Mouse (Mus musculus) granulocyte monocyte progenitor cell, adult 5-6 weeks (primary cell): Measurements from ENCODE around the gene Spaca4. TPM values are rescaled to one million over a fixed set of nuclear protein-coding genes. Genes with fewer than 3 reads are reported as not detected.

Source experiments
- ATAC-seq: replicated peaks from 2 replicates; pipeline ENCODE4 v1.8.0; 2016; ENCODE audit warnings: mild to moderate bottlenecking, moderate TSS enrichment, inconsistent platforms; ENCODE audit not compliant: poor library complexity, severe bottlenecking
- total RNA-seq, 2 experiments: library from RNA; stranded (forward) in 1 of 2; stranded (reverse) in 1 of 2; fragments of 200-712, 200-1000 nt in 1 of 2; fragments of >200 nt in 1 of 2; fragmentation: Nextera tagmentation in 1 of 2; gene quantifications; 2 replicates each; pipeline ENCODE4 v1.2.3; 2014 to 2017

Gene Spaca4
- total RNA-seq, 2 experiments from 2014 or later: not detected

DNA sequence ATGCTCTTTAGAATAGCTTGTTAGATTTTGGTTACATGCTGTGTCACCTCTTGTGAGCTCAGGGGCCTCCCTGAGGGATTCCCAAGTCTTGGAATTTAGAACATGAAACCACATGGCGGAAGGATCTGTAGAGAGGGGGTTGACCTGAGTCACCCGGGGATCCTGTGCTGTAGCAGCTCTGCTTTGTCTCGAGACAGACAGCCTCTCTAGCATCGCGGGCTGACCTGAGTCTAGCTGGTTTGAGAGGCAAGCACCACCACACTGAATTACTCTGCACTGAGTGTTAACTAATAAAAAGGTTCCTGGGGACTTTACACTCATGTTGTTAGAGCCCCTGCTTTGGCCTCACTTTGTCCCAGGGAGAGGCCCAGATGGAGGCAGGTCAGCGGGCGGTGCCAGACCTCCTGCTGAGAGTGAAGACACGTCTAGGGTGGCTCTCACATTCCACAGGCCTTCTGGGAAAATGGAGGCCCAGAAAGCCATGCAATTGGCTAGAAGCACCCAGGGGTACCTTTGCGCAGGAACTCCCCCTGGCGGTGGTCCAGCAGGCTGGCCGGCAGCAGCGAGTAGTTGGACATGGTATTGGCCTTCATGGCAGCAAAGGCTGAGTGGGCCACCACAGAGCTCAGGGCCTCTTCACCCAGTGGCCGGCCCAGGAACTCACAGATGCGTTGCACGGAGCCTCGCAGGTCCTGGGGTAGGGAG is 5.3 kb upstream of the Spaca4 start:
- ATAC-seq: peak; percentile 82

DNA sequence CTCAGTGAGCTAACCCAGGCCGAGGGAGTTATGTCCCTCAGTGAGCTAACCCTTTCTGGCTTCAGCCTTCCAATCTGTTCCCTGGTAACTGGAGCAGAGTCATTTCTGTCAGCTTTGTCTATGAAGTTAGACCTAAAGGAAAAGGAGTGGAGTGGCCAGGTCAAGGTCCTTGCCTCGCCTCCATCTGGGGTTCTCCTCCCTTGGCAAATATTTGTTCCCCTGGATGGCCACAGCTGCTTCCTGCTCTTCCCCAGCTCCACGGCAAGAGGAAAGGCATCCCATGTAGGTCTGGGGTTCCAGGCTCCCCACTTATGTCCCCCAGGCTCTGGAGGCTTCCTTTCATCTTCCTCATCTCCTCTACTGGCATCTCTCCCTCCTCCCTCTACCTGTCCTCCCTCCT is 2.0 kb upstream of the Spaca4 start:
- ATAC-seq: no peak

- no peak for ATAC-seq
These were observed 806 bp upstream of the Spaca4 start for GRCm38 (mm10) chr7:45726419-45726818.

GRCm38 (mm10) chr7:45725151-45725550 is 462 bp downstream of the Spaca4 start:
- ATAC-seq: no peak

- no peak for ATAC-seq
These were observed 1.8 kb downstream of the Spaca4 start for GRCm38 (mm10) chr7:45723781-45724180.

- no peak for ATAC-seq
These were observed 2.3 kb downstream of the Spaca4 start for GRCm38 (mm10) chr7:45723301-45723700.

DNA sequence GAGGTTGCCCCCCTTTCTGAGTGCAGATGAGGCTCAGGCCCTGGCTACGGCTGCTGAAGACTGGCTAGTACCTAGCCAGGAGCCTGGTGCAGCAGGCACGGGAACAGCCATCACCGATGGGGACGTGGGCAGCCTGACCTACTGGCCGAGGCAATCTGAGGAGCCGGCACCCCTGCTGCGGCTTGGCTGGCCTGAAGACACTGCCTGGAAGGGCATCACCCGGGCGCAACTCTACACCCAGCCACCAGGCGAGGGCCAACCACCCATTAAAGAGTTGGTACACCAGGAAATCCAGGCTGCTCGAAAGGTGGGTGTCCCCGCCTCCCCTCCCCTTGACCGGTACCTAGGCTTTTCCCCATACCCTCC is 3.3 kb downstream of the Spaca4 start:
- no peak for ATAC-seq

DNA sequence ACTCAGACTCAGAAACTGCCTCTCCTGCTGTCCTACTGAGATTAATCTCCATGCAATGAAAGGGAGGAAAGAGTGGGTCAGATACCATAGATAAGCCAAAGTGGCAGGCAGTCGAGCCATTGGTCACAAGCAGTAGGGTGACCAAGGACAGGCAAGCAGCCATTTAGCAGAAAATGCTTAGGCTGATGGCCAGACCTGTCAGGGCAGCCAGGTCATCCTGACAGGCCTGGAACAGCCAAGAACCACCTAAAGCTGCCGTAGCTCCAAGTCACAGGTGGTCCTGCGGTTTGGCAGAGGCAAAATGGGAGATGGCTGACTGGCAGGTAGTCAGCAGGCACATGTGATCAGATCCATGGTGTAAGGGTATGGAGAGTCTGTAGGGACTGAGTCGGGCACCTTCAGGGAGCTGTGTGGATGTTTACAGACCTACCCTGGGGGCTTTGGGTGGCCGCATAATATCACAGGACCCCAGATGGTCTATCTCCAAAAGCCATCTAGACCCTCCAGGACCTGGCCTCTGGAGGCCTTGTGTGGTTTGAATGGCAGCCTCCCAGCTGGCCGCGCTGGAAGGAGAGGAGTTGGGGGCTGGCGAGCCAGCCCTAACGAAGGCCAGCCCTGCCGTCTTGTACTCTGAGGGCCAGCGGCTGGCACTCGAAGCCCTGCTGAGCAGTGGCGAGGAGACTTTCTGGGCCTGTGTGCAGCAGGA is 3.8 kb downstream of the Spaca4 start:
- no peak for ATAC-seq

DNA sequence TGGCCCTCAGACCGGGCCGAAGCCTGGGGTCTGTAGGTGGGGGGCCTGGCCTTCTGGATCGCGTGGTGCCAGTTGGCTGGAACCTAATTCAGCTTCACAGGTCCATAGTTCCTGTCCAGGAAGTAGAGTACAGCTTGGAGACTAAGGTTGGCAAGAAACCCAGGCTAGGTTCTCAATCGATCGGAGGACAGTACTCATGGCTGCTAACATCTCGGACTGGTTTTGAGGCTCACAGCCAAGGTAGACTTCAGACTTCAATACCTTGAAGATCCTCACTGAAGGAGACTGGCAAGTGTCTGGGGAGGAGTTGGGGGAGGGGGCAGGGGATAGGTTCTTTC is 4.4 kb downstream of the Spaca4 start:
- no peak for ATAC-seq

GRCm38 (mm10) chr7:45720413-45721233 is 5.0 kb downstream of the Spaca4 start, which contains the start of gene Fam83e:
Gene Fam83e (plus strand): TSS chr7:45721212.
- no peak for ATAC-seq

DNA sequence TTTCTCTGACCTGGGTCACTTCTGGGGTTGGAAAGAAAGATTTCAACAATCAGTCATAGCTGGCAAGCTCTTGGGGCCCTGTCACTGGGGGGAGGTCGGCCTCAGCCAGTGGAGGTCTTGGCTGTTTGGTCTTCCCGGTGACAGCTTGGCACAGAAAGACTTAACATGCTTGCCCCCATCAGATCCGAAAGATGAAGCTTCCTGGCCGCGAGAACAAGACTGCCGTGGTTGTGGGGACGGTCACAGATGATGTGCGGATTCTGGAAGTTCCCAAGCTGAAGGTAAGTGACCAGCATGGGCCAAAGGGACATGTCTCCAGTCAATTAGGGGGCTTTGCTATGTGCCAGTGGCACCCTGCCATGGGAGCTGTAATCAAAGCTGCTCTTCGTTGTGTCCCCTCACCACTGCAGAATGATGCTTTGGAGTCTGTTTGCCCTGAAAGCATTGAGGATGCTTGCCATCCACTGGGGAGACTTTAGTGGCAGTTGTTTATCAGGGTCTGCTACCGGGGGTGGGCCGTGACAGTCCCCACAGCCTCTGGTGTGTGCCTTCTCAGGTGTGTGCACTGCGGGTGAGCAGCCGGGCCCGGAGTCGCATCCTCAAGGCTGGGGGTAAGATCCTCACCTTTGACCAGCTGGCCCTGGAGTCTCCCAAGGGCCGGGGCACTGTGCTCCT is 5.7 kb downstream of the Spaca4 start:
- ATAC-seq: no peak

- ATAC-seq: no peak
These were observed 6.4 kb downstream of the Spaca4 start for GRCm38 (mm10) chr7:45719180-45719579.

DNA sequence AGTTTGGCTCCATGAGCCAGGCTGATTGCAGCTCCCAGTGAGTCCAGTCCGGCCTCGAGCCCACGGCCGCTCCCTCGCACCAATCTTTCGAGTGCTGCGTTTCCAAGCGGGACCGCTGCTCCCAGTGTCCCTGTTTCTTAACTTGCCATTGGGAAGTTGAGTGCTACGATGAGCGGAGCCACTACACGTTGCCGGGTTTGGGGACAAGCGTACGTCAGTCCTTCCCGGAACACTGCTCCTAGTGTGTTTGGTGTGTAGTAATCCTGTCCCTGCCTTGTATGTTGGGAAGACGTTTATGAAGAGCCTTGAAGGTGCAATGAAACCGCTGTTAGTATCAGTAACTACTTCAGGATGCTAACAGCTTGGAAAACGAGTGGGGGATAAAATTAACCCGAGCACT is 7.3 kb downstream of the Spaca4 start:
- ATAC-seq: no peak

DNA sequence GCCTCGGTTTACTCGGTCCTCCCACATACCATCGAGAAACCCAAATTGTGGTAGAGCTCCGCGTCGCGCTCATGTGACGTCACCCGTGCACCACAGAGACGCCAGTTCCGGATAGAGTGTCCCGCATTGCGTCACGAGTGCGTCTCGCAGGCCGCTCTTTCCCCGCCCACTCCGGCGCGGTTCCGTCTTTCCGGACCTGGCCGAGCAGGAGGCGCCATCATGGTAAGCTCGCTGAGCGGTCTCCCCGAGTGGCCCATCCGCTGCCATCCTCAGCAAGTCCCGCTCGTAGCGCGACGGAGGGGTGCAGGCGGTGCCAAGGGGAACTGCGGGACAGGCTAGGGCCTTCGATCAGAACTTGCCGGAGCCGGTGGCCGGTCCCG is 7.7 kb downstream of the Spaca4 start, which contains the start of gene Sphk2:
Sphk2 (minus strand) TSS at position 85 of the 380 bp plus-strand sequence.
- ATAC-seq: peak; percentile 55

- ATAC-seq: peak; percentile 15
These were observed 8.4 kb downstream of the Spaca4 start for GRCm38 (mm10) chr7:45716952-45717917.

GRCm38 (mm10) chr7:45716460-45716857 is 9.2 kb downstream of the Spaca4 start:
- no peak for ATAC-seq

GRCm38 (mm10) chr7:45715741-45716459 is 9.7 kb downstream of the Spaca4 start:
- ATAC-seq: peak; percentile 30

- peak; percentile 67 for ATAC-seq
These were observed 10.4 kb downstream of the Spaca4 start, which contains the start of gene Rpl18 for GRCm38 (mm10) chr7:45715090-45715708. Gene Rpl18 (plus strand): TSS chr7:45715457.
